Mouse (Mus musculus): ENCODE data around the gene Kcne1. TPM values are rescaled to one million over a fixed set of nuclear protein-coding genes. Genes with fewer than 3 reads are reported as not detected.

The Kcne1 gene
- polyA plus RNA-seq, 1 experiment from 2014 or later, result 64.5 TPM

GRCm38 (mm10) chr16:92313953-92314741 lies 45.1 kb downstream of the Kcne1 start:
- peak; percentile 37; the same call in 1 of the 2 replicates for ATAC-seq (replicated peaks; ENCODE audit: insufficient number of reproducible peaks, low FRiP score, low TSS enrichment)
- Histone ChIP-seq H3K4me3 (ENCODE audit: low read depth, low read length) (no peak overlapping the region), H3K27ac (ENCODE audit: low read depth, low read length) (no peak overlapping the region), H3K4me2 (no peak overlapping the region), H3K36me3 (ENCODE audit: control insufficient read depth, insufficient read depth, low read length) (peaks cover 4% of the 10 kb centered on the region; the same call in 1 of the 2 replicates), H3K4me1 (ENCODE audit: control insufficient read depth, insufficient read depth, low read length) (peaks cover 3% of the 10 kb centered on the region; the same call in 1 of the 2 replicates), H3K9me3 (replicated peaks; ENCODE audit: control insufficient read depth, low read length) (no peaks in the 10 kb centered on the region; the same call in 1 of the 2 replicates), H3K27me3 (ENCODE audit: control insufficient read depth, insufficient read depth, low read length) (no peaks in the 10 kb centered on the region), H3K9ac (ENCODE audit: low read depth, low read length) (no peak overlapping the region)
- WGBS (ENCODE audit: insufficient replicate concordance), result 41% methylated on average over 13 of the region's 13 CpGs

- whole genome bisulfite sequencing (ENCODE audit: insufficient replicate concordance), result 67% methylated on average over 4 of the region's 4 CpGs
- no peaks in the 10 kb centered on the region for H3K27me3 ChIP-seq (ENCODE audit: control insufficient read depth, insufficient read depth, low read length)
- no peaks in the 10 kb centered on the region for H3K9me3 ChIP-seq (replicated peaks; ENCODE audit: control insufficient read depth, low read length)
- no peaks in the 10 kb centered on the region for H3K4me1 ChIP-seq (ENCODE audit: control insufficient read depth, insufficient read depth, low read length)
- no peak overlapping the region for H3K27ac ChIP-seq (ENCODE audit: low read depth, low read length)
- no peak overlapping the region for H3K4me2 ChIP-seq
- peaks cover 14% of the 10 kb centered on the region for H3K36me3 ChIP-seq (ENCODE audit: control insufficient read depth, insufficient read depth, low read length)
- no peak for ATAC-seq (replicated peaks; ENCODE audit: insufficient number of reproducible peaks, low FRiP score, low TSS enrichment)
- H3K4me3 ChIP-seq (ENCODE audit: low read depth, low read length), result no peak overlapping the region
- H3K9ac ChIP-seq (ENCODE audit: low read depth, low read length), result no peak overlapping the region
Observed at GRCm38 (mm10) chr16:92309126-92309525, 50.1 kb downstream of the Kcne1 start.

DNA sequence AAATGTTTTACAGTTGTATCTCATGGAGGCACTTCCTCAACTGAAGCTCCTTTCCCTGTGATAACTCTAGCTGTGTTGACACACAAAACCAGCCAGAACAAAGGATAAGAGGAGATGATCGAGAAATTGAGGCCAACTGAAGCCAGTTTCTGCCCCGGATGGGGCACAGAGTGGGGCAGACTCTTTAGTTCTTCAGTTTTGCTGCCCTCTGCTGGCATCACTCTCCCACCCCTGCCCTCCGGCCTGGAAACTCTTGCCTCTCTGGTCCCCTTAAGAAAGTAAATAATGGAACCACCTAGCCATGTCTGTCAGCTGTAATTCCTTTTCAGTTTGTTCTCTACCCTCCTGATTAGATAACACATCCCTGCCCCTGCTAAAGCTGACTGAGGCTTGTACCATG lies 51.3 kb downstream of the Kcne1 start:
- peaks cover 14% of the 10 kb centered on the region for H3K36me3 ChIP-seq (ENCODE audit: control insufficient read depth, insufficient read depth, low read length)
- H3K27ac ChIP-seq (ENCODE audit: low read depth, low read length), result no peak overlapping the region
- WGBS (ENCODE audit: insufficient replicate concordance), result 69% methylated on average over 3 of the region's 3 CpGs
- peaks cover under 1% of the 10 kb centered on the region; the same call in 1 of the 2 replicates for H3K4me1 ChIP-seq (ENCODE audit: control insufficient read depth, insufficient read depth, low read length)
- no peaks in the 10 kb centered on the region for H3K9me3 ChIP-seq (replicated peaks; ENCODE audit: control insufficient read depth, low read length)
- no peak for ATAC-seq (replicated peaks; ENCODE audit: insufficient number of reproducible peaks, low FRiP score, low TSS enrichment)
- no peak overlapping the region for H3K4me2 ChIP-seq
- no peaks in the 10 kb centered on the region for H3K27me3 ChIP-seq (ENCODE audit: control insufficient read depth, insufficient read depth, low read length)
- H3K9ac ChIP-seq (ENCODE audit: low read depth, low read length), result no peak overlapping the region
- no peak overlapping the region for H3K4me3 ChIP-seq (ENCODE audit: low read depth, low read length)

DNA sequence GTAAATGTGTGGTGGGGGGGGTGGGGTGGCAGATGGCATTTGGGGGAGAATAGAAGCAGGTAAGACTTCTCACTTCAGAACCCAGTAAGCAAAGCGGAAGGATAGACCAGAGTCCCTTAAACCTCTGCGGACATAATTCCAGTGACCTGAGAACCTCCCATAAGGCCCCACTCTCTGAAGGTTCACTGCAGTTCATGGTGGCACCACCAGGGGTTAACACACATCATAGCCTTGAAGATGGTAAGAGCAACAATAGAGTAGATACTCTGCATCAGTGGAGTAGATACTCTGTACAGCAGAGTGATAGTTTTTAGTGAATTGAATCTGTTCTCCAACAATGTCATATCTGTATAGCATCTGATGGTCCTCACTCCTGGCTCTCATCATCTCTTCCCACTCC lies 53.7 kb downstream of the Kcne1 start:
- WGBS (ENCODE audit: insufficient replicate concordance), result 83% methylated on average over 2 of the region's 2 CpGs

GRCm38 (mm10) chr16:92302506-92302905 lies 56.8 kb downstream of the Kcne1 start:
- Histone ChIP-seq H3K4me1 (ENCODE audit: control insufficient read depth, insufficient read depth, low read length) (peaks cover 14% of the 10 kb centered on the region), H3K27me3 (ENCODE audit: control insufficient read depth, insufficient read depth, low read length) (no peaks in the 10 kb centered on the region), H3K4me2 (peak overlapping the region; percentile 90), H3K9me3 (replicated peaks; ENCODE audit: control insufficient read depth, low read length) (no peaks in the 10 kb centered on the region), H3K4me3 (ENCODE audit: low read depth, low read length) (peak overlapping the region; percentile 72; the same call in 1 of the 2 replicates), H3K9ac (ENCODE audit: low read depth, low read length) (no peak overlapping the region), H3K36me3 (ENCODE audit: control insufficient read depth, insufficient read depth, low read length) (peaks cover 9% of the 10 kb centered on the region), H3K27ac (ENCODE audit: low read depth, low read length) (0 out of 2 replicates have a peak overlapping the region, but pooled peaks have one; percentile 73)
- 36% methylated on average over 5 of the region's 5 CpGs for WGBS (ENCODE audit: insufficient replicate concordance)
- no peak for ATAC-seq (replicated peaks; ENCODE audit: insufficient number of reproducible peaks, low FRiP score, low TSS enrichment)

More for the DNA sequence above, 53.7 kb downstream of the Kcne1 start:
- Histone ChIP-seq H3K4me1 (ENCODE audit: control insufficient read depth, insufficient read depth, low read length) (peaks cover 14% of the 10 kb centered on the region), H3K9me3 (replicated peaks; ENCODE audit: control insufficient read depth, low read length) (no peaks in the 10 kb centered on the region), H3K4me2 (no peak overlapping the region), H3K27me3 (ENCODE audit: control insufficient read depth, insufficient read depth, low read length) (no peaks in the 10 kb centered on the region), H3K27ac (ENCODE audit: low read depth, low read length) (no peak overlapping the region), H3K36me3 (ENCODE audit: control insufficient read depth, insufficient read depth, low read length) (peaks cover 10% of the 10 kb centered on the region), H3K4me3 (ENCODE audit: low read depth, low read length) (no peak overlapping the region), H3K9ac (ENCODE audit: low read depth, low read length) (no peak overlapping the region)
- no peak for ATAC-seq (replicated peaks; ENCODE audit: insufficient number of reproducible peaks, low FRiP score, low TSS enrichment)

GRCm38 (mm10) chr16:92301989-92302388 lies 57.3 kb downstream of the Kcne1 start:
- H3K36me3 ChIP-seq (ENCODE audit: control insufficient read depth, insufficient read depth, low read length), result peaks cover 5% of the 10 kb centered on the region; the same call in 1 of the 2 replicates
- H3K9ac ChIP-seq (ENCODE audit: low read depth, low read length), result peak overlapping the region; percentile 90
- H3K27me3 ChIP-seq (ENCODE audit: control insufficient read depth, insufficient read depth, low read length), result no peaks in the 10 kb centered on the region
- 35% methylated on average over 5 of the region's 5 CpGs for WGBS (ENCODE audit: insufficient replicate concordance)
- H3K4me2 ChIP-seq, result peak overlapping the region; percentile 90
- peak overlapping the region; percentile 73 for H3K27ac ChIP-seq (ENCODE audit: low read depth, low read length)
- H3K9me3 ChIP-seq (replicated peaks; ENCODE audit: control insufficient read depth, low read length), result no peaks in the 10 kb centered on the region
- H3K4me3 ChIP-seq (ENCODE audit: low read depth, low read length), result peak overlapping the region; percentile 72
- H3K4me1 ChIP-seq (ENCODE audit: control insufficient read depth, insufficient read depth, low read length), result peaks cover 14% of the 10 kb centered on the region
- ATAC-seq (replicated peaks; ENCODE audit: insufficient number of reproducible peaks, low FRiP score, low TSS enrichment), result no peak

DNA sequence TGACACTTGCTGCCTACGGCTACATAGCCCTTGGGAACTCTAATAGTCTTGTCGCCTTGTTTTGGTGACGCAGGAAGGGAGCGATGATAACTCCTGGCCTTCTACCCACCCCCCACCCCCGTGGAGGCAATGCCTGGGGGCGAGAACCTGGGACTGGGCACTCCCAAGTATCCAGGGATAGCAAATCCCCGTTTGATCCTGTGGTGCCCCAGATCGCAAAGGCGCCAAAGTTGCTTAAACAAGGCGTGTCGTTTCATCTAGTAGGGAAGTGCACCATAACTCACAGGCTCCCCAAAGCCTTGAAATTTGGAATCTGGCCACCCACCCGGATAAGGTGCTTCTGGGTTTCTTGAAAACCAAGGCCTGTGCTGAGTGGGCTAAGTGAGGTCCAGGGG lies 57.9 kb downstream of the Kcne1 start:
- Histone ChIP-seq H3K4me1 (ENCODE audit: control insufficient read depth, insufficient read depth, low read length) (peaks cover 14% of the 10 kb centered on the region), H3K9me3 (replicated peaks; ENCODE audit: control insufficient read depth, low read length) (no peaks in the 10 kb centered on the region), H3K4me3 (ENCODE audit: low read depth, low read length) (peak overlapping the region; percentile 72), H3K9ac (ENCODE audit: low read depth, low read length) (peak overlapping the region; percentile 90), H3K36me3 (ENCODE audit: control insufficient read depth, insufficient read depth, low read length) (0 out of 2 replicates have a peak, but pooled peaks cover 3% of the 10 kb centered on the region), H3K27ac (ENCODE audit: low read depth, low read length) (peak overlapping the region; percentile 73), H3K4me2 (peak overlapping the region; percentile 90), H3K27me3 (ENCODE audit: control insufficient read depth, insufficient read depth, low read length) (no peaks in the 10 kb centered on the region)
- 1% methylated on average over 12 of the region's 12 CpGs for WGBS (ENCODE audit: insufficient replicate concordance)
- ATAC-seq (replicated peaks; ENCODE audit: insufficient number of reproducible peaks, low FRiP score, low TSS enrichment), result peak; percentile 55

DNA sequence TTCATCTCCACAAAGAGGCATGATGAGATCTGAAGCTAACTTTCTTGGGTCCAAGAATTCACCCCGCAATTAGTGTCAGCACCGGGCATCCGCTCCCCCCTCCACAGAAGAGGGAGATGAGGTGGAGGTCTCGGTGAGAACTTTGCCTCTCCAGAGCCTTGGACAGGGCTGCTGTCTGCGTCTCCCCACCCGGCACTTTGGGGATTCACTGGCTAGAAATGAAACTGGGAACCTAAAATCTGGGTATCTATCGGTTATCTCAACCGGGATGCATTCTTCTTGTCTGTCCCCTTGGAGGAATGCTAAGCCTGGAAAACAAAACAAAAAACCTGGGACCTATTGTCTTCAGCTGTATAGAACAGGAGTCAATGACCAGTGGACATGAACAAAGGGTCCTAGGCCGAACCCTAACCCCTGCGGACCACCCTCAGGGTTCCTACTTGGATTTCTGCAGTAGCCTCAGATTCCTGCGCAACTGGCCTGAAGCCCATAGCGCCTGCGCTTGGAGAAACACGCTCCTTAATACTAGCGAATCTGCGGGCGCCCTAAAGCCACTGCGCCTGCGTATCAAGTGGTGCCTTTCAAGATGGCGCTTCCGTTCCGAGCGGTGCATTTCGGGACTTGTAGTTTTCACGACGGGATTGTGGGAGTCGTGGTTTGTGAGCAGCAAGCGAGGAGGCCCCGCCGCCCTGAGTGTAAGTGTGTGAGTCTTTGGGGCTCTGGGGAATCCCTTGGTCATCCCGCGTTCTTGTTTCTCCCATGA lies 58.4 kb downstream of the Kcne1 start, which contains the start of gene Smim11:
Gene Smim11, plus strand, starts transcription at position 638 of the 763 bp plus-strand sequence.
- Histone ChIP-seq H3K4me2 (peak within 1 kb of the TSS; percentile 90), H3K9me3 (replicated peaks; ENCODE audit: control insufficient read depth, low read length) (no peaks in the 10 kb centered on the region), H3K4me3 (ENCODE audit: low read depth, low read length) (peak within 1 kb of the TSS; percentile 72), H3K27me3 (ENCODE audit: control insufficient read depth, insufficient read depth, low read length) (no peaks in the 10 kb centered on the region), H3K4me1 (ENCODE audit: control insufficient read depth, insufficient read depth, low read length) (peaks cover 14% of the 10 kb centered on the region), H3K9ac (ENCODE audit: low read depth, low read length) (peak within 1 kb of the TSS; percentile 90), H3K36me3 (ENCODE audit: control insufficient read depth, insufficient read depth, low read length) (no peaks in the 10 kb centered on the region), H3K27ac (ENCODE audit: low read depth, low read length) (peak within 1 kb of the TSS; percentile 80)
- WGBS (ENCODE audit: insufficient replicate concordance), result 8% methylated on average over 32 of the region's 32 CpGs
- peak; percentile 83 for ATAC-seq (replicated peaks; ENCODE audit: insufficient number of reproducible peaks, low FRiP score, low TSS enrichment)

Measured in heart, embryonic 11.5 days (tissue).